Mouse (Mus musculus): ENCODE measurements around the gene Jmjd6.

DNA sequence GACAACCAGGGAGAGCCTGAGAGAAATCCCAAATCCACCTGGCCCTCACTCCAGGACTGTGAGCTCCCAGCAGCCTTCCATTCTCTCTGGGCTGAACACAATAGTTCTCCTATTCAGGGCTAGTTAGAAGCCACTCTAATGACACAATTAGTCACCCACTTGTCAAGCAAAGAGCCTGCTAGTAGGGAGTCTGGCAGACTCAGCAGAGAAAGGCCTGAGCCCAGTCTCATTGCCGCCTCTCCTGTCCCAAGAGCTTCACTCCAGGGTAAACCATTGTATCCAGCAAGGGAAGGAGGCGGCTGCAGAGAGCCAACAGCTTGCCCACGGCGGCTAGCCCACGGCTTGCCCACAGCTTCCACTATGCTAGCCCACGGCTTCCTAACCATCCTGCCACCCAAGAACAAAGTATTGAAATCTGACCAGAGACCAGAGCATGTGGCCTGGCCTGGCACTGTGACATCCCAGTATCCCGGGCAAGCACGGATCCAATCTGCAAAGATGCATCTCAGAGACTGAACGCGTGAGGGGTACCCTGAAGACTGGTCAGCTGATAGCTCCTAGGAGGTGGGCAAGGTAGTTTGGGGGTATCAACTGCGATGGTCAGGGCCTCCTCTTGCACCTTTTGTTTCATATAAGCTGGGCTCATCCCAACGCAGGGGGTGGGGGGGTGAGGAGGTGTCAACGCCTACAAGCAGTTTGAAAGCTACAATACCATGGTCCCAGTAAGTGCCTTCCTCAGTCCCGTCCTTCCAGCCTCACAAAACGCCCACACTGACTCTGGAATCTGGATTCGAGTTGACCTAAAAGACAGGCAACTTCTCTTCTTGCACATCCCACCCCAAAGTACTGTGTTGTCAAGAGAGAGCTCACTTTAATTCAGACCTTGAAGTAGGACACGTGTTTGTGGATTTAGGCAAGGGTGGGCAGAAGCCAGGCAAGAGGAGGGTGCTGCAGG, 16.4 kb downstream of the Jmjd6 start:
- TF ChIP-seq CTCF (IDR thresholded peaks at IDR 0.05; ENCODE audit: control insufficient read depth, insufficient read depth, insufficient replicate concordance, low read depth, low read length): no peak
- TF ChIP-seq POLR2A (IDR thresholded peaks at IDR 0.05; ENCODE audit: control insufficient read depth, low read depth, low read length): no peak

Measured in testis, adult 2 months (tissue).